Mouse (Mus musculus) neural tube, embryonic 13.5 days (tissue): ENCODE data around the gene Cacng6. TPM values are rescaled to one million over a fixed set of nuclear protein-coding genes. Genes with fewer than 3 reads are reported as not detected.

ENCODE experiments used
- ATAC-seq: fragments of 200-750 bp; cut with Nextera tagmentation; 2 replicates; pipeline ENCODE4 v1.8.0; 2017; ENCODE audit warnings: low read depth, mild to moderate bottlenecking, moderate TSS enrichment, moderate library complexity
- H3K27ac ChIP-seq: fragments of 300-500 bp; sonication (generic); replicated peaks from 2 replicates; pipeline ENCODE4 v1.5.1; 2015; ENCODE audit warnings: moderate library complexity, mild to moderate bottlenecking, inconsistent platforms
- H3K27me3 ChIP-seq: fragments of 300-500 bp; sonication (generic); 2 replicates; pipeline ENCODE4 v1.6.1; 2015; ENCODE audit warnings: mild to moderate bottlenecking, inconsistent platforms
- H3K36me3 ChIP-seq: fragments of 300-500 bp; sonication (generic); 2 replicates; pipeline ENCODE4 v1.6.1; 2015; ENCODE audit warnings: mild to moderate bottlenecking, inconsistent platforms
- H3K4me1 ChIP-seq: fragments of 300-500 bp; sonication (generic); replicated peaks from 2 replicates; pipeline ENCODE4 v1.6.1; 2015; ENCODE audit warnings: inconsistent platforms
- H3K4me2 ChIP-seq: fragments of 300-500 bp; sonication (generic); 2 replicates; pipeline ENCODE4 v1.6.1; 2015; ENCODE audit warnings: inconsistent platforms, mild to moderate bottlenecking, moderate library complexity
- H3K4me3 ChIP-seq: fragments of 300-500 bp; sonication (generic); 2 replicates; pipeline ENCODE4 v1.5.1; 2015; ENCODE audit warnings: mild to moderate bottlenecking, inconsistent platforms
- H3K9ac ChIP-seq: fragments of 300-500 bp; sonication (generic); 2 replicates; pipeline ENCODE4 v1.6.1; 2015; ENCODE audit warnings: moderate library complexity, mild to moderate bottlenecking, inconsistent platforms
- H3K9me3 ChIP-seq: fragments of 300-500 bp; sonication (generic); 2 replicates; pipeline ENCODE4 v1.6.1; 2016; ENCODE audit warnings: inconsistent platforms
- WGBS: fragments of 180-500 bp; shearing (Covaris S2); methylation state at CpG from one replicate; pipeline ENCODE4 v1.1.7; 2015; 5-methylcytosine and 5-hydroxymethylcytosine counted together
- polyA plus RNA-seq: library from polyadenylated mRNA; unstranded; fragments of >200 nt; fragmentation: Nextera tagmentation; extraction: Ambion mirVana; gene quantifications from 2 replicates; pipeline ENCODE4 v1.2.1, GENCODE M21; 2015

Cacng6 gene
- polyA plus RNA-seq, 1 experiment from 2014 or later, result 0.10 TPM

- peaks cover 91% of the 10 kb centered on the region for H3K27me3 ChIP-seq
- no peak overlapping the region for H3K9ac ChIP-seq
- WGBS, result 68% methylated on average over 7 of the region's 7 CpGs
- no peaks in the 10 kb centered on the region for H3K36me3 ChIP-seq
- ATAC-seq, result no peak
- peaks cover 9% of the 10 kb centered on the region for H3K4me1 ChIP-seq
- no peak overlapping the region for H3K4me3 ChIP-seq
- H3K4me2 ChIP-seq, result no peak overlapping the region
- H3K27ac ChIP-seq, result no peak overlapping the region
- no peaks in the 10 kb centered on the region for H3K9me3 ChIP-seq
Observed at GRCm38 (mm10) chr7:3422051-3422450, 1.9 kb upstream of the Cacng6 start.

DNA sequence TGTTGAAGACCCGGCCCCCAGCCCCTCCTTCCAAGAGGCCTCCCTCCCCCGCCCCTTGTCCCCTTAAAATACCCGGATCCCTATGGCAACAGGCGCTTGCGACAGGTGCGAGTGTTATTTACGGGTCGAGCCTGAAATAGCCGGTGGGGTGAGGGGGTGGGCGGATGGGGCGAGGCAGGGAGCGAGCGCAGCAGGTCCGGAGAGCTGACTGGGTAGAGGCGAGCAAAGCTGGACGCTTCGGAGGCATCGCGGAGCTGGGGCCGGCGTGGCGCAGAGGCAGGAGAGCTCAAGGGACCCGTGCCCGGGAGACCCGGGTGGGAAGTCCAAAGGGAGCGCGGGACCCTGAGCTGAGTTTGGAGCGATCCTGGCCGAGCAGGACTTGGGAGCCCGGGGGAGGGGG is 565 bp upstream of the Cacng6 start:
- Histone ChIP-seq H3K4me1 (peaks cover 9% of the 10 kb centered on the region), H3K9ac (peak overlapping the region; percentile 43), H3K4me3 (peak overlapping the region; percentile 20), H3K9me3 (no peaks in the 10 kb centered on the region), H3K36me3 (no peaks in the 10 kb centered on the region), H3K27ac (no peak overlapping the region), H3K4me2 (peak overlapping the region; percentile 49), H3K27me3 (peaks cover 80% of the 10 kb centered on the region)
- under 1% methylated on average over 30 of the region's 30 CpGs for WGBS
- ATAC-seq, result peak; percentile 52

- Histone ChIP-seq H3K4me1 (peaks cover 9% of the 10 kb centered on the region), H3K9ac (no peak overlapping the region), H3K9me3 (no peaks in the 10 kb centered on the region), H3K27ac (no peak overlapping the region), H3K4me2 (no peak overlapping the region), H3K27me3 (peaks cover 69% of the 10 kb centered on the region), H3K4me3 (no peak overlapping the region), H3K36me3 (no peaks in the 10 kb centered on the region)
- 88% methylated on average over 5 of the region's 5 CpGs for WGBS
- no peak for ATAC-seq
Observed at GRCm38 (mm10) chr7:3425141-3425540, 1.1 kb downstream of the Cacng6 start.

DNA sequence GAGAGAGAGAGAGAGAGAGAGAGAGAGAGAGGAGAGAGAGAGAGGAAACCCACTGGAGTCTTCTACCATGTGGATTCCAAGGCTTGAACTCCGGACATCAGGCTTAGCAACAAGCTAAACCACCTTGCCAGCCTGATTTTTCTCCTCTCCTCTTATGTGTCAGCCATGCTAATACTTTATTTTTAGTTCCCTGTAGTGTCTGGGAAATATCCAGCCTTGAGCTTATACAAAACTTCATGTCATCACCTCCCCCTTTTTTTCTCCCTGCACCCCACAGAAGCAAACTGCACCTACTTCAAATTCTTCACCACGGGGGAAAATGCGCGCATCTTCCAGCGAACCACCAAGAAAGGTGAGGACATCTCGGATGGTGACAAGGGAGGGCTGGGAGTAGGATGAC is 6.2 kb downstream of the Cacng6 start:
- Histone ChIP-seq H3K27me3 (peaks cover 23% of the 10 kb centered on the region), H3K4me2 (no peak overlapping the region), H3K9ac (no peak overlapping the region), H3K4me3 (no peak overlapping the region), H3K9me3 (no peaks in the 10 kb centered on the region), H3K27ac (no peak overlapping the region), H3K4me1 (no peaks in the 10 kb centered on the region), H3K36me3 (no peaks in the 10 kb centered on the region)
- 75% methylated on average over 6 of the region's 6 CpGs for WGBS
- no peak for ATAC-seq

- no peaks in the 10 kb centered on the region for H3K9me3 ChIP-seq
- H3K27ac ChIP-seq, result no peak overlapping the region
- WGBS, result 87% methylated on average over 1 of the region's 1 CpGs
- H3K4me1 ChIP-seq, result no peaks in the 10 kb centered on the region
- ATAC-seq, result no peak
- no peak overlapping the region for H3K9ac ChIP-seq
- no peak overlapping the region for H3K4me2 ChIP-seq
- H3K36me3 ChIP-seq, result no peaks in the 10 kb centered on the region
- H3K27me3 ChIP-seq, result 0 out of 2 replicates have a peak, but pooled peaks cover 6% of the 10 kb centered on the region
- H3K4me3 ChIP-seq, result no peak overlapping the region
Observed at GRCm38 (mm10) chr7:3432066-3432465, 8.1 kb downstream of the Cacng6 start.

DNA sequence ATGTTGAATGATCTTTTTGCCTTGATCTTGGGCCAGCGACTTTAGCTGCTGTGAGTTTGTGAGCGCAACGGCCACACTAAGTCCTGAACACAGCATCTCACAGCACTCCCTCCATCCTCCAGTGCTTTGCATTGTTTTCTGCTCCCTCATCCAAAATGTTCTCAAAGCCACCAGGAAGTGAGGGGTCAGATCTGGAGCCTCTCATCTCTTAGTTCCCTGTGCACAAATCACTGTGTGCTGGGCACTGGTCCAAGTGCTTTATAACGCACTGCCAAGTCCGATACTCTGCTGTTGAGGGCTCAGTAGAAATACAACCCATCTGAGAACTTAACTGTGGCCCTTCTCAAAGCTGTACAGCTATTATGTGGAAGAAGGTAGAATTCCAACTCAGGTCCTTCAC is 13.9 kb downstream of the Cacng6 start:
- 44% methylated on average over 5 of the region's 5 CpGs for WGBS
- Histone ChIP-seq H3K4me1 (no peaks in the 10 kb centered on the region; the same call in 1 of the 2 replicates), H3K4me2 (no peak overlapping the region), H3K27ac (no peak overlapping the region), H3K27me3 (no peaks in the 10 kb centered on the region), H3K4me3 (no peak overlapping the region), H3K9me3 (no peaks in the 10 kb centered on the region), H3K36me3 (no peaks in the 10 kb centered on the region), H3K9ac (no peak overlapping the region)
- ATAC-seq, result no peak

DNA sequence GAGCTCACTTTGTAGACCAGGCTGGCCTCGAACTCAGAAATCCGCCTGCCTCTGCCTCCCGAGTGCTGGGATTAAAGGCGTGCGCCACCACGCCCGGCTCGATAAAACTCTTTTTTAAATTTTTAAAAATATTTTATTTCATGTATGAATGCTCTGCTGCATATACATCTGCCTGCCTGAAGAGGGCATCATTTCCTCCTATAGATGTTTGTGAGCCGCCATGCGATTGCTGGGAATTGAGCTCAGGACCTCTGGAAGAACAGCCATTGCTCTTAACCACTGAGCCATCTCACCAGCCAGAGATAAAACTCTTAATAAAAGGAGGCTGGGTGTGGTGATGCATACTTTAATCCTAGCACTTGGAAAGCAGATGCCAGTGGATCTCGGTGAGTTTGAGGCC is 16.0 kb downstream of the Cacng6 start:
- Histone ChIP-seq H3K9me3 (no peaks in the 10 kb centered on the region), H3K27ac (no peak overlapping the region), H3K4me3 (no peak overlapping the region), H3K4me2 (no peak overlapping the region), H3K36me3 (no peaks in the 10 kb centered on the region), H3K4me1 (no peaks in the 10 kb centered on the region; the same call in 1 of the 2 replicates), H3K27me3 (no peaks in the 10 kb centered on the region), H3K9ac (no peak overlapping the region)
- ATAC-seq, result no peak
- 91% methylated on average over 11 of the region's 11 CpGs for WGBS

GRCm38 (mm10) chr7:3440526-3440925 is 16.5 kb downstream of the Cacng6 start:
- 75% methylated on average over 8 of the region's 8 CpGs for WGBS
- Histone ChIP-seq H3K27ac (no peak overlapping the region), H3K4me2 (no peak overlapping the region), H3K4me1 (no peaks in the 10 kb centered on the region; the same call in 1 of the 2 replicates), H3K9me3 (no peaks in the 10 kb centered on the region), H3K4me3 (no peak overlapping the region), H3K9ac (no peak overlapping the region), H3K36me3 (no peaks in the 10 kb centered on the region), H3K27me3 (no peaks in the 10 kb centered on the region)
- ATAC-seq, result no peak

GRCm38 (mm10) chr7:3442476-3443062 is 18.6 kb downstream of the Cacng6 start:
- ATAC-seq, result no peak
- H3K4me2 ChIP-seq, result no peak overlapping the region
- H3K27me3 ChIP-seq, result no peaks in the 10 kb centered on the region
- no peak overlapping the region for H3K4me3 ChIP-seq
- H3K9me3 ChIP-seq, result no peaks in the 10 kb centered on the region
- no peaks in the 10 kb centered on the region for H3K36me3 ChIP-seq
- no peak overlapping the region for H3K9ac ChIP-seq
- 80% methylated on average over 10 of the region's 10 CpGs for WGBS
- no peak overlapping the region for H3K27ac ChIP-seq
- H3K4me1 ChIP-seq, result no peaks in the 10 kb centered on the region; the same call in 1 of the 2 replicates

- Histone ChIP-seq H3K4me3 (no peak overlapping the region), H3K27ac (no peak overlapping the region), H3K4me1 (no peaks in the 10 kb centered on the region), H3K27me3 (no peaks in the 10 kb centered on the region), H3K36me3 (no peaks in the 10 kb centered on the region), H3K4me2 (no peak overlapping the region), H3K9ac (no peak overlapping the region), H3K9me3 (no peaks in the 10 kb centered on the region)
- 80% methylated on average over 3 of the region's 3 CpGs for WGBS
- no peak for ATAC-seq
Observed at GRCm38 (mm10) chr7:3444678-3445077, 20.7 kb downstream of the Cacng6 start.

DNA sequence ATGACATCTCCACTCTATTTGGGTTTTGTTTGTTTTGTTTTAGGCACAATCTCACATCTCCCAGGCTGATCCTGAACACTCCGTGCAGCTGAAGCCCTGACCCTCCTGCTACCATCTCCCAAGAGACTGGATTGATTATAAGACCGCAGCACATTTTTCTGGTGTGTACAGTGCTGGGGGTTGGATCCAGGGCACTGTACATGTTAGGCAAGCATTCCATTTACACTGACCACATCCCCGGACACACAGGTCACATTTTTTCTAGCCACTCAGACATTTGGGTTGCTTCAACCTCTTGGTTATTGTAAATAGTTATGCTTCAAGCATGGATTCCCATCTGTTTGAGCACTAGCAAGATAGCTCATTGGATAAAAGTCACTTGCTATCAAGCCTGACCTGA is 22.6 kb downstream of the Cacng6 start:
- no peak overlapping the region for H3K4me2 ChIP-seq
- H3K36me3 ChIP-seq, result no peaks in the 10 kb centered on the region
- H3K27me3 ChIP-seq, result peaks cover 6% of the 10 kb centered on the region; the same call in 1 of the 2 replicates
- H3K4me1 ChIP-seq, result no peaks in the 10 kb centered on the region
- WGBS, result 81% methylated on average over 3 of the region's 3 CpGs
- no peaks in the 10 kb centered on the region for H3K9me3 ChIP-seq
- no peak for ATAC-seq
- H3K4me3 ChIP-seq, result no peak overlapping the region
- H3K9ac ChIP-seq, result no peak overlapping the region
- no peak overlapping the region for H3K27ac ChIP-seq

GRCm38 (mm10) chr7:3447026-3447425 is 23.0 kb downstream of the Cacng6 start:
- H3K36me3 ChIP-seq, result no peaks in the 10 kb centered on the region
- no peak for ATAC-seq
- WGBS, result 76% methylated on average over 4 of the region's 4 CpGs

More at GRCm38 (mm10) chr7:3447026-3447425, 23.0 kb downstream of the Cacng6 start:
- H3K9me3 ChIP-seq, result no peaks in the 10 kb centered on the region
- H3K4me1 ChIP-seq, result no peaks in the 10 kb centered on the region
- H3K4me3 ChIP-seq, result no peak overlapping the region
- H3K4me2 ChIP-seq, result no peak overlapping the region
- no peak overlapping the region for H3K9ac ChIP-seq
- peaks cover 6% of the 10 kb centered on the region; the same call in 1 of the 2 replicates for H3K27me3 ChIP-seq
- no peak overlapping the region for H3K27ac ChIP-seq
